Mouse (Mus musculus) intestine, postnatal 0 days (tissue): ENCODE measurements around the gene Gm10837. TPM values are rescaled to one million over a fixed set of nuclear protein-coding genes. Genes with fewer than 3 reads are reported as not detected.

Experiments
- ATAC-seq: fragments of 200-750 bp; cut with Nextera tagmentation; 2 replicates; pipeline ENCODE4 v1.8.0; 2017; ENCODE audit warnings: mild to moderate bottlenecking, moderate TSS enrichment, moderate library complexity
- H3K27ac ChIP-seq: fragments of 300-500 bp; sonication (generic); 2 replicates; pipeline ENCODE4 v1.5.1; 2014; ENCODE audit warnings: mild to moderate bottlenecking, low read depth, low read length, moderate library complexity
- H3K27me3 ChIP-seq: fragments of 300-500 bp; sonication (generic); replicated peaks from 2 replicates; pipeline ENCODE4 v1.6.1; 2014; ENCODE audit warnings: low read length, mixed read lengths; ENCODE audit not compliant: control insufficient read depth, insufficient read depth
- H3K36me3 ChIP-seq: fragments of 300-500 bp; sonication (generic); 2 replicates; pipeline ENCODE4 v1.6.1; 2014; ENCODE audit warnings: mild to moderate bottlenecking, moderate library complexity; ENCODE audit not compliant: control insufficient read depth, insufficient read depth
- H3K4me1 ChIP-seq: fragments of 300-500 bp; sonication (generic); replicated peaks from 2 replicates; pipeline ENCODE4 v1.6.1; 2014; ENCODE audit warnings: antibody characterized with exemption, low read length, mixed read lengths; ENCODE audit not compliant: control insufficient read depth, insufficient read depth
- H3K4me2 ChIP-seq: fragments of 300-500 bp; sonication (generic); replicated peaks from 2 replicates; pipeline ENCODE4 v1.6.1; 2014; ENCODE audit warnings: low read depth, mild to moderate bottlenecking, moderate library complexity
- H3K4me3 ChIP-seq: fragments of 300-500 bp; sonication (generic); 2 replicates; pipeline ENCODE4 v1.5.1; 2014; ENCODE audit warnings: low read depth, low read length
- H3K9ac ChIP-seq: fragments of 300-500 bp; sonication (generic); 2 replicates; pipeline ENCODE4 v1.6.1; 2014; ENCODE audit warnings: mild to moderate bottlenecking, low read depth, low read length
- H3K9me3 ChIP-seq: fragments of 300-500 bp; sonication (generic); 2 replicates; pipeline ENCODE4 v1.6.1; 2016; ENCODE audit warnings: mixed run types; ENCODE audit not compliant: control insufficient read depth
- CTCF ChIP-seq: sonication (generic); IDR thresholded peaks from 2 replicates; pipeline ENCODE4 v1.5.1; 2016; ENCODE audit warnings: low read depth, mild to moderate bottlenecking, control low read depth, antibody characterized with exemption, moderate library complexity
- WGBS: fragments of 180-500 bp; shearing (Covaris S2); extraction: QIAGEN DNeasy Blood & Tissue Kit; methylation state at CpG from one replicate; pipeline ENCODE4 v1.1.7; 2014; 5-methylcytosine and 5-hydroxymethylcytosine counted together
- polyA plus RNA-seq: library from polyadenylated mRNA; unstranded; fragments of >200 nt; fragmentation: Nextera tagmentation; extraction: Ambion mirVana; gene quantifications from 2 replicates; pipeline ENCODE4 v1.2.1, GENCODE M21; 2015

Gm10837 gene
- polyA plus RNA-seq, 1 experiment from 2014 or later = not detected

- WGBS = 3% methylated on average over 18 of the region's 18 CpGs
- Histone ChIP-seq H3K36me3 (no peaks in the 10 kb centered on the region), H3K27me3 (peaks cover 94% of the 10 kb centered on the region), H3K9ac (no peak overlapping the region), H3K9me3 (no peaks in the 10 kb centered on the region), H3K4me2 (no peak overlapping the region), H3K4me3 (no peak overlapping the region), H3K4me1 (no peaks in the 10 kb centered on the region), H3K27ac (no peak overlapping the region)
- no peak for TF ChIP-seq CTCF
- ATAC-seq = no peak
These were observed 6.6 kb upstream of the Gm10837 start for GRCm38 (mm10) chr14:122483556-122484421.

GRCm38 (mm10) chr14:122484458-122484843 lies 5.9 kb upstream of the Gm10837 start:
- WGBS = 8% methylated on average over 4 of the region's 4 CpGs
- Histone ChIP-seq H3K27ac (no peak overlapping the region), H3K4me2 (no peak overlapping the region), H3K4me1 (no peaks in the 10 kb centered on the region), H3K4me3 (no peak overlapping the region), H3K9ac (no peak overlapping the region), H3K36me3 (no peaks in the 10 kb centered on the region), H3K9me3 (no peaks in the 10 kb centered on the region), H3K27me3 (peaks cover 94% of the 10 kb centered on the region)
- no peak for ATAC-seq
- TF ChIP-seq CTCF = no peak

- Histone ChIP-seq H3K27me3 (peaks cover 95% of the 10 kb centered on the region), H3K4me3 (no peak overlapping the region), H3K4me1 (no peaks in the 10 kb centered on the region), H3K27ac (no peak overlapping the region), H3K36me3 (no peaks in the 10 kb centered on the region), H3K4me2 (no peak overlapping the region), H3K9me3 (no peaks in the 10 kb centered on the region), H3K9ac (no peak overlapping the region)
- ATAC-seq = no peak
- WGBS = 1% methylated on average over 24 of the region's 24 CpGs
- no peak for TF ChIP-seq CTCF
These were observed 5.4 kb upstream of the Gm10837 start for GRCm38 (mm10) chr14:122484844-122485551.

GRCm38 (mm10) chr14:122485635-122486181 lies 4.7 kb upstream of the Gm10837 start:
- Histone ChIP-seq H3K4me2 (no peak overlapping the region), H3K4me1 (no peaks in the 10 kb centered on the region), H3K36me3 (no peaks in the 10 kb centered on the region), H3K9me3 (no peaks in the 10 kb centered on the region), H3K27me3 (peaks cover 95% of the 10 kb centered on the region), H3K4me3 (no peak overlapping the region), H3K27ac (no peak overlapping the region), H3K9ac (no peak overlapping the region)
- no peak for TF ChIP-seq CTCF
- ATAC-seq = no peak
- WGBS = 4% methylated on average over 12 of the region's 12 CpGs

- no peak for ATAC-seq
- H3K9ac ChIP-seq = no peak overlapping the region
- no peak overlapping the region for H3K4me3 ChIP-seq
- no peaks in the 10 kb centered on the region for H3K4me1 ChIP-seq
- H3K36me3 ChIP-seq = no peaks in the 10 kb centered on the region
- WGBS = 8% methylated on average over 1 of the region's 1 CpGs
- no peak for TF ChIP-seq CTCF
- no peaks in the 10 kb centered on the region for H3K9me3 ChIP-seq
- peaks cover 96% of the 10 kb centered on the region for H3K27me3 ChIP-seq
- H3K27ac ChIP-seq = no peak overlapping the region
- H3K4me2 ChIP-seq = no peak overlapping the region
These were observed 3.8 kb upstream of the Gm10837 start for GRCm38 (mm10) chr14:122486611-122487010.

- no peak overlapping the region for H3K9ac ChIP-seq
- H3K9me3 ChIP-seq = no peaks in the 10 kb centered on the region
- 5% methylated on average over 5 of the region's 5 CpGs for WGBS
- no peak for TF ChIP-seq CTCF
- peaks cover 91% of the 10 kb centered on the region for H3K27me3 ChIP-seq
- no peak overlapping the region for H3K4me2 ChIP-seq
- no peaks in the 10 kb centered on the region for H3K4me1 ChIP-seq
- no peak for ATAC-seq
- H3K27ac ChIP-seq = no peak overlapping the region
- H3K36me3 ChIP-seq = no peaks in the 10 kb centered on the region
- H3K4me3 ChIP-seq = no peak overlapping the region
These were observed 3.0 kb upstream of the Gm10837 start for GRCm38 (mm10) chr14:122487366-122487765.
